8 mouse cellular contexts compared by ENCODE assay signal in genomic region chr12:5336927-5337712, GRCm38 (mm10). TPM values are rescaled to one million over a fixed set of nuclear protein-coding genes. Genes with fewer than 3 reads are reported as not detected.
DNase-seq lines count a peak whose midpoint lies in the region; ATAC-seq and TF ChIP-seq lines count a peak whose summit lies in the region.

No protein-coding gene starts in this region.

- no peaks in the 10 kb centered on the region for H3K27me3 ChIP-seq in kidney, embryonic 14.5 days (ENCODE audit: control insufficient read depth, insufficient read depth, low read length)
- H3K27me3 ChIP-seq in intestine, postnatal 0 days (replicated peaks; ENCODE audit: control insufficient read depth, insufficient read depth, low read length) = no peaks in the 10 kb centered on the region

- H3K27ac ChIP-seq in kidney, embryonic 14.5 days (ENCODE audit: low read depth, low read length) = no peak overlapping the region
- H3K27ac ChIP-seq in intestine, postnatal 0 days (ENCODE audit: low read depth, low read length) = no peak overlapping the region

- no peak overlapping the region for H3K4me2 ChIP-seq in kidney, embryonic 14.5 days (replicated peaks; ENCODE audit: low read depth, low read length)
- H3K4me2 ChIP-seq in intestine, postnatal 0 days (replicated peaks; ENCODE audit: low read depth) = no peak overlapping the region

- no peak overlapping the region for H3K4me3 ChIP-seq in kidney, embryonic 14.5 days (ENCODE audit: low read length)
- H3K4me3 ChIP-seq in intestine, postnatal 0 days (ENCODE audit: low read depth, low read length) = no peak overlapping the region

- WGBS in kidney, embryonic 14.5 days = 19% methylated on average over 8 of the region's 8 CpGs
- WGBS in intestine, postnatal 0 days = 62% methylated on average over 8 of the region's 8 CpGs

- peaks cover 11% of the 10 kb centered on the region for H3K4me1 ChIP-seq in kidney, embryonic 14.5 days (ENCODE audit: control insufficient read depth, insufficient read depth, low read length)
- H3K4me1 ChIP-seq in intestine, postnatal 0 days (replicated peaks; ENCODE audit: control insufficient read depth, insufficient read depth, low read length) = no peaks in the 10 kb centered on the region

- no peaks in the 10 kb centered on the region for H3K9me3 ChIP-seq in kidney, embryonic 14.5 days (ENCODE audit: control insufficient read depth, low read length)
- H3K9me3 ChIP-seq in intestine, postnatal 0 days (ENCODE audit: control insufficient read depth) = no peaks in the 10 kb centered on the region

- H3K9ac ChIP-seq in kidney, embryonic 14.5 days (ENCODE audit: low read depth, low read length) = no peak overlapping the region
- H3K9ac ChIP-seq in intestine, postnatal 0 days (ENCODE audit: low read depth, low read length) = no peak overlapping the region

- TF ChIP-seq CTCF in intestine, postnatal 0 days (IDR thresholded peaks at IDR 0.05; ENCODE audit: low read depth) = no peak

- ATAC-seq in cerebellum, adult (ENCODE audit: insufficient number of reproducible peaks, low FRiP score, low TSS enrichment) = peak; percentile 57
- peak; percentile 55; the same call in 1 of the 2 replicates for ATAC-seq in kidney, embryonic 14.5 days (ENCODE audit: low FRiP score, low TSS enrichment)
- ATAC-seq in intestine, postnatal 0 days = no peak

- no peaks in the 10 kb centered on the region for H3K36me3 ChIP-seq in kidney, embryonic 14.5 days (ENCODE audit: control insufficient read depth, insufficient read depth, low read length)
- H3K36me3 ChIP-seq in intestine, postnatal 0 days (ENCODE audit: control insufficient read depth, insufficient read depth) = no peaks in the 10 kb centered on the region

- DNase-seq in cerebellum, adult 11 months = no peak
- peak; percentile 36 for DNase-seq in Muller cell, postnatal 12 days (ENCODE audit: inconsistent ontology term)
- DNase-seq in embryo, embryonic 10.5 days (ENCODE audit: low spot score) = peak; percentile 64
- DNase-seq in yolk sac, embryonic 10.5 days (ENCODE audit: low spot score) = peak; percentile 38
- DNase-seq in thymus, postnatal 10 days (ENCODE audit: low spot score in 2 of 2) = no peak

RNA-seq across cellular contexts. Expression of gene Klhl29, which starts 38.4 kb away (rescaled TPM):
- polyA plus RNA-seq in kidney, embryonic 14.5 days (2014; fragmentation: Nextera tagmentation; extraction: Ambion mirVana) = 1.4 TPM in 2 replicates
- 0.34 and 0.51 TPM in 2 replicates for polyA plus RNA-seq in intestine, postnatal 0 days (2015; fragmentation: Nextera tagmentation; extraction: Ambion mirVana)

Comparison
In these comparisons a context has a peak if more than half of its experiments do, and no peak if none do; other contexts are left out.
1. DNase-seq: peak in Muller cell, postnatal 12 days (single experiment), embryo, embryonic 10.5 days (single experiment) and yolk sac, embryonic 10.5 days (single experiment); none in cerebellum, adult 11 months (single experiment) and thymus, postnatal 10 days (0 of 2).